Mouse (Mus musculus) bone marrow, adult 2 months (tissue): ENCODE data around the gene Polg2.

Experiments used
- CTCF ChIP-seq: fragments of 200-500 bp; IDR thresholded peaks from 2 replicates; pipeline ENCODE4 v1.5.1; 2011; ENCODE audit warnings: low read length, control low read depth; ENCODE audit not compliant: control insufficient read depth, insufficient read depth
- POLR2A ChIP-seq: fragments of 200-500 bp; IDR thresholded peaks from 2 replicates; pipeline ENCODE4 v1.6.1; 2011; ENCODE audit warnings: low read depth, mild to moderate bottlenecking, control low read depth, low read length, borderline replicate concordance; ENCODE audit not compliant: control insufficient read depth

DNA sequence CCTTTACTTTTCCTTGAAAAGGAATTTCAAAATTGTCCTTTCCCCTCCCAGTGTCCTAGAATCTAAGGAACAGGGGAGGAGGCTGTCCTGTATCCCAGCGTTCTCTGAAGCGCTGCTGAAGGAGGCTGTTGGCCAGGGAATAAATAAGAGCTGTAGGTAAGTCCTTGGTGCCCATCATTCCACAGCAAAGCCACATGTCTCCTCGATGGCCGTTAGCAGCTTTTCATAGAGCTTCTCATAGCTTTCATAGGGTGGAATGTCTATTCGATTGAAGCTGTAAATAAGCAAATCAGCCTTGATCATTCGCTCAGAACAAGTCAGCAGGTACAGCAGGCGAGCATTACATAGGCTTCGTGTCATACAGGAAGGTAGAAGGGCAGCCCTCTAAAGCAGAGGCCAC lies 43.2 kb upstream of the Polg2 start:
- TF ChIP-seq CTCF (no peak), POLR2A (no peak)
